Mouse (Mus musculus) liver, embryonic 12.5 days (tissue): ENCODE measurements around the gene Tbxas1. TPM values are rescaled to one million over a fixed set of nuclear protein-coding genes. Genes with fewer than 3 reads are reported as not detected.

Experiments
- ATAC-seq: fragments of 200-750 bp; cut with Nextera tagmentation; 2 replicates; pipeline ENCODE4 v1.8.0; 2017; ENCODE audit warnings: moderate number of reproducible peaks, mild to moderate bottlenecking, moderate library complexity
- H3K27ac ChIP-seq: fragments of 300-500 bp; sonication (generic); 2 replicates; pipeline ENCODE4 v1.5.1; 2016; ENCODE audit warnings: mild to moderate bottlenecking
- H3K27me3 ChIP-seq: fragments of 300-500 bp; sonication (generic); replicated peaks from 2 replicates; pipeline ENCODE4 v1.6.1; 2016; ENCODE audit warnings: mild to moderate bottlenecking, moderate library complexity
- H3K36me3 ChIP-seq: fragments of 300-500 bp; sonication (generic); 2 replicates; pipeline ENCODE4 v1.6.1; 2016; ENCODE audit warnings: mild to moderate bottlenecking, moderate library complexity
- H3K4me1 ChIP-seq: fragments of 300-500 bp; sonication (generic); 2 replicates; pipeline ENCODE4 v1.6.1; 2016
- H3K4me2 ChIP-seq: fragments of 300-500 bp; sonication (generic); 2 replicates; pipeline ENCODE4 v1.6.1; 2016; ENCODE audit warnings: mild to moderate bottlenecking, moderate library complexity
- H3K4me3 ChIP-seq: fragments of 300-500 bp; sonication (generic); 2 replicates; pipeline ENCODE4 v1.5.1; 2016; ENCODE audit warnings: mild to moderate bottlenecking, moderate library complexity
- H3K9ac ChIP-seq: fragments of 300-500 bp; sonication (generic); 2 replicates; pipeline ENCODE4 v1.6.1; 2016; ENCODE audit warnings: mild to moderate bottlenecking, moderate library complexity
- H3K9me3 ChIP-seq: fragments of 300-500 bp; sonication (generic); replicated peaks from 2 replicates; pipeline ENCODE4 v1.6.1; 2016; ENCODE audit warnings: mild to moderate bottlenecking, moderate library complexity
- WGBS: fragments of 180-500 bp; shearing (Covaris S2); methylation state at CpG from one replicate; pipeline ENCODE4 v1.1.7; 2016; ENCODE audit not compliant: insufficient replicate concordance; 5-methylcytosine and 5-hydroxymethylcytosine counted together
- polyA plus RNA-seq: library from polyadenylated mRNA; unstranded; fragments of >200 nt; fragmentation: Nextera tagmentation; extraction: Ambion mirVana; gene quantifications from 2 replicates; pipeline ENCODE4 v1.2.1, GENCODE M21; 2016

The Tbxas1 gene
- polyA plus RNA-seq, 1 experiment from 2014 or later = 12.9 TPM

- no peak overlapping the region for H3K4me3 ChIP-seq
- peak overlapping the region; percentile 100 for H3K27ac ChIP-seq
- H3K27me3 ChIP-seq = no peaks in the 10 kb centered on the region
- ATAC-seq = no peak
- H3K9me3 ChIP-seq = no peaks in the 10 kb centered on the region
- peaks cover 100% of the 10 kb centered on the region for H3K4me1 ChIP-seq
- no peaks in the 10 kb centered on the region for H3K36me3 ChIP-seq
- H3K4me2 ChIP-seq = peak overlapping the region; percentile 64
- WGBS = 72% methylated on average over 5 of the region's 5 CpGs
- peak overlapping the region; percentile 60 for H3K9ac ChIP-seq
Observed at GRCm38 (mm10) chr6:38915776-38916175, 40.6 kb downstream of the Tbxas1 start.

DNA sequence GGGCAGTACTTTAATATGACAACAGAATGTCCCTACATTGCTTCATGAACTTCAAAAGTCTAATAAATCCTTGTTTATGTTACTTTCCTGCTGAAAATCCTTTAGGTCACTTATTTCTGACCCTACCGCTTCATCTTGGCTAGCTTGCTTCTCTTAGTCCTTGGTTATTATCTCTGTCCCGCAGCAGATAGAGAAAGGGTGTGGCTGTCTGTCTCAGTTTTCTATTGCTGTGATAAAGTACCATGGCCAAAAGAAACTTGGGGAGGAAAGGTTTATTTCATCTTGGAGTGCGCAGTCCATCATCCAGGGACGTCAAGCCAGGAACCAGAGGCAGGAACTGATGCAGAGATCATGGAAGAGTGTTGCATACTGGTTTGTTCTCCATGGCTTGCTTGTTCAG is 41.4 kb downstream of the Tbxas1 start:
- 22% methylated on average over 4 of the region's 4 CpGs for WGBS
- Histone ChIP-seq H3K9me3 (no peaks in the 10 kb centered on the region), H3K9ac (peak overlapping the region; percentile 37; the same call in 1 of the 2 replicates), H3K27me3 (no peaks in the 10 kb centered on the region), H3K4me1 (peaks cover 100% of the 10 kb centered on the region), H3K27ac (peak overlapping the region; percentile 100), H3K4me3 (0 out of 2 replicates have a peak overlapping the region, but pooled peaks have one; percentile 22), H3K4me2 (peak overlapping the region; percentile 64), H3K36me3 (no peaks in the 10 kb centered on the region)
- ATAC-seq = peak; percentile 44; the same call in 1 of the 2 replicates

DNA sequence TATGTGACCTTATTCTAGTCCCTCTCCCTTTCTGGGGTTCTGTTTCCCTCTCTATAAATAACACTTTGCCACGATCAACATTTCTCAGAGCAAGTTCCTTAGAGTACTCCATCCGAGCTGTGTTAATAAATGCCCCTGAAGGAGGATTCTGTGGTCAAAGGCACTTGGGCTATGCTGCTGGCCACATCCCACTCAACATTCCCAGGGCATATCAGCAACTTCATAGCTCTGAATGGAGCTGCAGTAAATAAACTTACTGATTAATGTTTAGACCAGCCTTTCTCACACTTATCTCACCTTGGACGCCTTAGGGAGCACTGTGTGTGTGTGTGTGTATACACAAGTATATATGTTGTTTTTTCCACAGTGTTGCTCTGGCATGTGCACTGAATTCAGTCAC is 42.2 kb downstream of the Tbxas1 start:
- Histone ChIP-seq H3K4me2 (peak overlapping the region; percentile 64), H3K36me3 (no peaks in the 10 kb centered on the region), H3K9ac (peak overlapping the region; percentile 62), H3K4me3 (no peak overlapping the region), H3K4me1 (peaks cover 100% of the 10 kb centered on the region), H3K27ac (peak overlapping the region; percentile 100), H3K9me3 (no peaks in the 10 kb centered on the region), H3K27me3 (no peaks in the 10 kb centered on the region)
- 41% methylated on average over 3 of the region's 3 CpGs for WGBS
- ATAC-seq = no peak

GRCm38 (mm10) chr6:38918728-38919127 is 43.5 kb downstream of the Tbxas1 start:
- Histone ChIP-seq H3K27ac (peak overlapping the region; percentile 100), H3K9me3 (no peaks in the 10 kb centered on the region), H3K9ac (peak overlapping the region; percentile 62), H3K36me3 (no peaks in the 10 kb centered on the region), H3K27me3 (no peaks in the 10 kb centered on the region), H3K4me3 (0 out of 2 replicates have a peak overlapping the region, but pooled peaks have one; percentile 6), H3K4me2 (peak overlapping the region; percentile 64), H3K4me1 (peaks cover 100% of the 10 kb centered on the region)
- 73% methylated on average over 4 of the region's 4 CpGs for WGBS
- ATAC-seq = no peak

GRCm38 (mm10) chr6:38919135-38919740 is 44.0 kb downstream of the Tbxas1 start:
- H3K9ac ChIP-seq = peak overlapping the region; percentile 62
- no peaks in the 10 kb centered on the region for H3K9me3 ChIP-seq
- no peaks in the 10 kb centered on the region for H3K27me3 ChIP-seq
- H3K27ac ChIP-seq = peak overlapping the region; percentile 100
- no peak for ATAC-seq
- H3K4me1 ChIP-seq = peaks cover 100% of the 10 kb centered on the region
- no peaks in the 10 kb centered on the region for H3K36me3 ChIP-seq
- H3K4me3 ChIP-seq = 0 out of 2 replicates have a peak overlapping the region, but pooled peaks have one; percentile 6
- 69% methylated on average over 14 of the region's 14 CpGs for WGBS
- peak overlapping the region; percentile 64 for H3K4me2 ChIP-seq

DNA sequence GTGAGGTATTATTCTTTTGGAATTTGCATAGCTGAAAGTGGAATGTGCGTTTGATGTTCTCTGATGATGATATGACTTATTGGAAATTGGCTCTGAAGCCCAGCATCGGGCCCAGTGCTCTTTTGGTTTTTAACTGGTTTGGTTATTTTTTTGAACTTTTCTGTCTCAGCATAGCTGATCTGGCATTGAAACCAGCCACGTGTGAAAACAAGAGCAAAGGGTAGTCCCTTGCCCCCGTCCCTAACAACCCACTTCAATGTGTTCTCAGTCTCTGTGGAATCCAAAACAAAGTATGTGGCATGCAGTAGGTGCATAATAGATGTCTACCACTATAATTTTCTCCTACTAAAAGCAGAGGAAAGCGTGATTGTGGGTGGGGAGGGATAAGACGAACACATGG is 44.9 kb downstream of the Tbxas1 start:
- H3K4me3 ChIP-seq = 0 out of 2 replicates have a peak overlapping the region, but pooled peaks have one; percentile 1
- H3K27me3 ChIP-seq = no peaks in the 10 kb centered on the region
- no peaks in the 10 kb centered on the region for H3K9me3 ChIP-seq
- H3K36me3 ChIP-seq = no peaks in the 10 kb centered on the region
- no peak for ATAC-seq
- peak overlapping the region; percentile 100 for H3K27ac ChIP-seq
- WGBS = 74% methylated on average over 6 of the region's 6 CpGs
- peaks cover 100% of the 10 kb centered on the region for H3K4me1 ChIP-seq
- H3K4me2 ChIP-seq = peak overlapping the region; percentile 64
- H3K9ac ChIP-seq = peak overlapping the region; percentile 62

- peak overlapping the region; percentile 62 for H3K9ac ChIP-seq
Observed at GRCm38 (mm10) chr6:38921095-38921809, 46.0 kb downstream of the Tbxas1 start.

GRCm38 (mm10) chr6:38921810-38922116 is 46.6 kb downstream of the Tbxas1 start:
- 41% methylated on average over 8 of the region's 8 CpGs for WGBS

More at GRCm38 (mm10) chr6:38921095-38921809, 46.0 kb downstream of the Tbxas1 start:
- Histone ChIP-seq H3K27ac (peak overlapping the region; percentile 100), H3K4me3 (peak overlapping the region; percentile 11), H3K36me3 (no peaks in the 10 kb centered on the region), H3K9me3 (no peaks in the 10 kb centered on the region), H3K4me2 (peak overlapping the region; percentile 64), H3K27me3 (no peaks in the 10 kb centered on the region), H3K4me1 (peaks cover 100% of the 10 kb centered on the region)
- ATAC-seq = peak; percentile 73
- 39% methylated on average over 17 of the region's 17 CpGs for WGBS

GRCm38 (mm10) chr6:38922517-38922916 is 47.3 kb downstream of the Tbxas1 start:
- no peak for ATAC-seq
- Histone ChIP-seq H3K4me1 (peaks cover 98% of the 10 kb centered on the region), H3K9me3 (no peaks in the 10 kb centered on the region), H3K27me3 (no peaks in the 10 kb centered on the region; the same call in 1 of the 2 replicates), H3K9ac (peak overlapping the region; percentile 62), H3K36me3 (no peaks in the 10 kb centered on the region), H3K4me3 (no peak overlapping the region), H3K27ac (peak overlapping the region; percentile 100), H3K4me2 (peak overlapping the region; percentile 64)
- 48% methylated on average over 2 of the region's 2 CpGs for whole genome bisulfite sequencing

More at GRCm38 (mm10) chr6:38921810-38922116, 46.6 kb downstream of the Tbxas1 start:
- Histone ChIP-seq H3K27ac (peak overlapping the region; percentile 100), H3K9me3 (no peaks in the 10 kb centered on the region), H3K4me2 (peak overlapping the region; percentile 64), H3K9ac (peak overlapping the region; percentile 62), H3K27me3 (no peaks in the 10 kb centered on the region), H3K4me1 (peaks cover 100% of the 10 kb centered on the region), H3K36me3 (no peaks in the 10 kb centered on the region), H3K4me3 (peak overlapping the region; percentile 11; the same call in 1 of the 2 replicates)
- peak; percentile 28 for ATAC-seq

DNA sequence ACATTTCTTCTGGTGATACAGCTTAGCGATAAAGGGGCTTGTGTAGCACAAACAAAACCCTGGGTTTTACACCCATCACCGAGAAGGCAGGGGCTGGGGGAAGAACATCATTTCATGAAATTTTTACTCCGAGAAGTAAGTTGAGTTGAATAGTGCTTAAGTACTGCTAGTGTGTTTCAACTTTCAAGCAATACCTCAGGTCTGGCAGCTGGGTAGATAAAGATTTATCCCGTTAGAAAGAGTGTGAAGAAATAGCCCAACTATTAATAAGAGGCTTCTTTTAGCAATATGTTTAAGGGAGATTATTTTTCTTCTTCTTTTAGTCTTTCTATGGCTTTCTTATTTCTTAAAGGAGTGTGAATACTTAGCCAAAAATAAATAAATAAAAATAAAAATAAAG is 48.2 kb downstream of the Tbxas1 start:
- no peak for ATAC-seq
- H3K4me2 ChIP-seq = peak overlapping the region; percentile 62
- H3K27ac ChIP-seq = peak overlapping the region; percentile 100
- H3K9me3 ChIP-seq = no peaks in the 10 kb centered on the region
- H3K27me3 ChIP-seq = peaks cover under 1% of the 10 kb centered on the region; the same call in 1 of the 2 replicates
- H3K36me3 ChIP-seq = no peaks in the 10 kb centered on the region
- peak overlapping the region; percentile 62 for H3K9ac ChIP-seq
- WGBS = 41% methylated on average over 4 of the region's 4 CpGs
- peaks cover 92% of the 10 kb centered on the region for H3K4me1 ChIP-seq
- no peak overlapping the region; the same call in 1 of the 2 replicates for H3K4me3 ChIP-seq

DNA sequence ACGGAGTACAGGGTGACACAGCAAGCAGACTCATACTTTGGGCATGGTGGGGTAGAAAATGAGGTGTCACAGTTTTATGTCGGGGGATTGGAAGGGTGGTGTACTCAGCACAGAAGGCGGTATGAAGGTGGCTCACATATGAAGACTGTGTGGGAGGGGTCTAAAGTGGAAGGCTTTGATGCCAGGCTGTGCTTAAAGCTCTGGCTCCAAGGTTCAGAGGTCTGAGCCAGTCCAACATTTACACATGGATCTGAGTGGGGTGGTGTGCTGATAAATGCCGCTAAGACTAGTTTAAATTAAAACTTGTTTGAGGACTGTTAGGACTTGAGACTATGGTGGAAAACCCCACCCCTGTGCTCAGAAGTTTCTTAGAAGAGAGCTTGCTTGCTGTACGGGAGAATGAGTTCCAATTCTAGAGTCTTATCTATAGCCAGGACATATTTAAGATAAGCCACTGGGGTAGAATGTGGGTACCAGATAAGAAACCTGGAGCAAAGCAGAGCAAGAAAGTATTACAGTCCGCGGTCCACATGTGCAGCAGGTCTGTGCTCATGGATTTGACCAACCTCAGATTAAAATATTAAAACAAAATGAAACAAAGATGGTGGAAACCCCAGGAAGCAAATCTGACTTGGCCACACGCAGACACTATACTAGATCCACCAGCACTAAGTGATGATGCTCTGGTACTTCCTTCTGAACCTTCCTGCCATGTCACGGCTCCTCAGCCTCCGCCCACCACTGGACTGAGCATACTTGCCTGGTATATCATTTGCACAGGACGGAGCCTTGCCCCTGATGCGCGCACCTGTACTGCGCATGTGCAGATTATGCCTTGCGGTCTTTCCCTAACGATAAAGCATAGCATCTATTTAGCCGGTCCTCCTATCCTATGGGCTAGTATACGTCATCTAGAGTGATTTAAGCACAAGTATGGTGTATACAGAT is 48.9 kb downstream of the Tbxas1 start:
- peak; percentile 85 for ATAC-seq
- Histone ChIP-seq H3K4me3 (peak overlapping the region; percentile 28; the same call in 1 of the 2 replicates), H3K4me2 (peak overlapping the region; percentile 62), H3K4me1 (peaks cover 87% of the 10 kb centered on the region), H3K9ac (peak overlapping the region; percentile 62), H3K9me3 (no peaks in the 10 kb centered on the region), H3K36me3 (no peaks in the 10 kb centered on the region), H3K27me3 (peaks cover 7% of the 10 kb centered on the region; the same call in 1 of the 2 replicates), H3K27ac (peak overlapping the region; percentile 100)
- 20% methylated on average over 18 of the region's 18 CpGs for WGBS
